Mouse (Mus musculus): ENCODE data around the gene Olfr77.

Olfr77 gene

DNA sequence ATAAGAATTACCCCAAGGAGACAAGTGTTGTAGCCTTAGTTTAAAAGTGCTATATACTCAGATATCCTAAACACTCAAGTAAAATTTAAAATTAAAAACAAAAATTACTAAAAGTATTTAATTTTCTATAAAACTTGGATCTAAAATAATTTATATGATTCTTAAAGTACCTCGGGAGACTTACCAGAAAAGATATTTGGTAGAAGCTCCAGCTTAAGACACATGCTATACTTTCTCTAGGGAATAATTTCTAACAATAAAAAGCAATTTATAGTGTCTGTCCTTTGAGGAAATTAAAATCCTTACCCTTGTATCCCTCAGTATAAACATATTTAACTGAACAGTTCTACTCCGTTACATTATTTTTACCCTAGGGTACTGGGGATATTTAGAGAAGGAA lies at the start of gene Olfr77:
TSS of gene Olfr77 (plus strand) at position 301 of the 400 bp plus-strand sequence.
- no peak for DNase-seq

DNA sequence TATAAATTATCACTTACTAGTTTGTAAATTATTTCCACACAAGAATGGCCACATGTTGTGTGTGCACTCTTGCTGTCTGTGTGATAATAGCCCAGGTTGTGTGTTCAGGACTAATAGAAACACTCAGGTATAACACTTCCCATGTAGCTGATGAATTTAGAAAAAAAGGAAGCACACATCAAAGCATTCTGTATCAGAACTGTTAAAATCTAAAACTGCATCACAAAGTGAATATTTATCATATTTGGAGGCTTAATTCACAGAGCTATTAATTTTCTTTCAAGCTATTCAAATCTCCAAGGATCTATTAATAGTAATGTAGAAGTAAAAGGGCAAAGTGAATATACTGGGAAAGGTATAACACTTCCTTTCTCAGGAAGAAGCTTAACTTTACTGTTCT lies 28.8 kb upstream of the Olfr77 start, which contains the start of gene Olfr862:
TSS of gene Olfr862 (minus strand) at position 101 of the 400 bp plus-strand sequence.
- no peak for DNase-seq

DNA sequence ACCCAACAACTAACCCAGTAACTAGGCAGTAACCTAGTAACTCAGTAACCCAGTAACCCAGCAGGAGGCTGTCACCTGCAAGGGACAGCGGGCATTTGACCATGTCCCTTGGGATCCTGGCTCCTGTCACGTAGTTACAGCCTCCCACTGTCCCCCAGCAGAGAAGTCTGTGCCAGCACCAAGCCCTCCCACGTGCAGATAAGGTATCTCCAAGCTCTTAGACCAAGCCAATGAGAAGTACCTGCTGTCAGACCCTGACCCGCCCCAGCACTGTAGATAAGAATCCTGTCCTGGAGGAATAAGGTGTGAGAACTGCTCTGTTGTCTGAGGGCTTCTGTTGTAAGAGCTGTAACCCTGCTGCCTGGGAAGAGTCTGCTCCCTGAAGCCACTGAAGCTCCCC lies 5.5 kb upstream of the Olfr77 start:
- DNase-seq, result no peak

Measured in kidney, adult 18-20 months (tissue).